Mouse (Mus musculus) liver (tissue): ENCODE data around the gene Olfr1102.

Experiments used
- DNase-seq: peaks from one replicate; pipeline ENCODE4 v3.0.0-alpha.2; 2020; ENCODE audit warnings: mixed read lengths

The Olfr1102 gene

DNA sequence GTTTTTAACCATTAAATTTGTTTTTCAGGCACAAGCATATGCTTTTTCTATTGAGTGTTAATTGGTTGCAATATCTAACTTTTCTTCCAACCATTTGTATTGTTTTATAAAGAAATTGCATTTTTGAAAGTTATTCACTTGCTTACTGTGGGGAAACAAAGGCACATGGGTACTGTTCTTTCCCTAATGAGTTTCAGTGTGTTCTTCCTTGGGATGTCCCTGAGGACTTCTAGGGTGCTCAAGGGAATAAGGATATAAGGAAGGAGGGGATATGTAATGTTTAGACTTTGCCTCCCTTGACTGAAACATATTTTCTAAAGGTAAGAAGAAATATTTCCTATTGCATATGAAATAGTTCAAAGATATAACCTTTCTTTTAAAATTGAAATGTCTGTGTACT lies at the start of gene Olfr1102:
TSS of gene Olfr1102 (plus strand) at position 301 of the 400 bp plus-strand sequence.
- no peak for DNase-seq

DNA sequence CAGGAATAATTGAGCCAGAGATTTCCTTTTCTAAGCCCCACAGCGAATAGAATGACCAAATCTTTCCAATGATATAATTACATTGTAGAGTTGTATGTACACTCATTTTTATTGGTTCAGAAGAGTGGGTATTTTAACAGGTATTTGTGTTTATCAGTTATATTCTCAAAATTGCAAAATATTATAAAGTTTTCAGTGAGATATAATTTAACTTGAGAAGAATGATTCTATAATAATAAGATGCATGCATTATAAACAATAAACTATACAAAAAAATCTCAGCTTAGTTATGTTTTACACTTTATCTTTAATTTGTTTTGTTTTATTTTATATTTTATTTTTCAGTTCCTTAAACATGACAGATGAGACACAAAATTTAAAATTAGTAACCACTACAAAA lies 37.6 kb upstream of the Olfr1102 start, which contains the start of gene Olfr1099:
TSS of gene Olfr1099 (minus strand) at position 101 of the 400 bp plus-strand sequence.
- no peak for DNase-seq

DNA sequence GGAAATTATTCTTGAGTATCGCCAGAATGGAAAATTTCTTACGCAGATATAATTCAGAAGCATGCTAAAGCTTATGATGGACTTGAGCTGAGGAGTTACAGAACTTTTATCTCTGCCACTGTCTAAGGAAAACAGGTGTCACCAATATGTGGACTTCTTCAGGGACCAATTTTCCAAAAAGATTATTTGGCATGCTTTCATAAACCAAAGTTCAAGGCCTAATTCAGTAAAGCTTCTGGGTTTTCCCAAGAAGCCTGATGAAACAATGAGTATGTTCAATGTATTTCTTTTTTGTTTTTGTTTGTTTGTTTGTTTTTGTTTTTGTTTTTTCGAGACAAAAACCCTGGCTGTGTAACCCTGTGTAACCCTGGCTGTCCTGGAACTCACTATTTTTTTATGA lies 18.3 kb upstream of the Olfr1102 start, which contains the start of gene Olfr1100:
TSS of gene Olfr1100 (minus strand) at position 101 of the 400 bp plus-strand sequence.
- DNase-seq = no peak

DNA sequence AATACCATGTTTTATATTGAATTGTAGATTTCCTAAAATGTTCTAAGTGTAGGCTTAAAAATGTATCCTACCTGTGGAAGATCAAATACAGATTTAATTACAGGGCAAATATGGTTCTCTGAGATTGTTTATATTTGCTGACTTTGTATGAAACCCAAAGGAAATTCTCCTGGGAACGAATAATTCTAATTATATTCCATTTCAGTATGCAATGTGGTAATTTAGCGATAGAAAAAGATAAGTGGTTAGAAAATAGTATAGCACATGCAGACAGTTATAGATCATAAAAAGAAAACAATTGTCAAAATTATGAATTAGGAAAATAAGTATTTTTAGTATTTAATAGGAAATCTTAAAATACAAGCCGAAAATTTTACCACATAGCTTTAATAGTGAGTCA lies 7.1 kb upstream of the Olfr1102 start, which contains the start of gene Olfr1101:
TSS of gene Olfr1101 (minus strand) at position 101 of the 400 bp plus-strand sequence.
- no peak for DNase-seq

DNA sequence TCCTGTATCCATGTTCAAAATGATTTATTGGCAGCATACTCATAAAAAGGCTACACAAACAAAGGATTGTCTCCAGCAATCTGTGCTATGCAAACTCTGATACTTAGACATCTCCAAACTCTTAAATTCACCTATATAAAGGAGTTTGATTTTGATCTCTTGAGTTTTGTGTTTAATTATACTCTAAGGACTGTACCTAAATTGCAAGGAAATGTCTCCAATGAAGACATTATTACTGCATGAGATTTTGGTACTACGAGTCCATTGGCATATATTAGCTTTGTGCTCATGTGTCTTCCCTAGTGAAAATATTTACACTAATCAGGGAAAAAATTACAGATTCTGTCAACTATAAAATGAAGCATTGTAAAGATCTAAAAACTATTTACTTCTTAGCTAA lies 28.8 kb downstream of the Olfr1102 start, which contains the start of gene Olfr1104:
TSS of gene Olfr1104 (minus strand) at position 101 of the 400 bp plus-strand sequence.
- DNase-seq = no peak

DNA sequence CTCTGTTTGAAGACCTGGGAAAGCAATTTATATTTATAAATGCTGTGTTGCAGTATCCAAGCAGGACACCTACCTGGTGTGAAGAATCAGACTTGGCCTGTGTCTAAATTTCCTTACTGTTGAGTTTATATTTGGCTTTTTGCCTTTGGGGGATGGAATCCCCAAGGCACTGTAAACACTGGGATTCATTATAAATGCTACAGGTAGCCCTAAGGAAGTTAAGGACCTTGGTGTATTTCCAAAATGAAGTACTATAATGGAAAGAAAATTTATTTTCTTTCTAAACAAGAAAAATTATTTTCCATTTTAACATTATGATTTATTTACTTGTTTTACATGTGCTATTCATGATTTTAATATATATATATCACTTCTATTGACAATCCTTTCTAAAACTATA lies 38.2 kb downstream of the Olfr1102 start, which contains the start of gene Olfr1105:
TSS of gene Olfr1105 (minus strand) at position 101 of the 400 bp plus-strand sequence.
- DNase-seq = no peak

- no peak for DNase-seq
Observed at GRCm38 (mm10) chr2:87052173-87052572, 54.0 kb downstream of the Olfr1102 start, which contains the start of gene Olfr1106. Olfr1106 (minus strand) TSS chr2:87052273.
